Mouse (Mus musculus) heart, embryonic 14.5 days (tissue): ENCODE measurements at regions not wholly inside any gene's neighbourhood (a gene's known extent, or its start where the extent isn't known, plus 50 kb on each side); places are given as distances from the start of the nearest gene placed in this dataset.

ENCODE experiments used
- ATAC-seq: fragments of 200-750 bp; cut with Nextera tagmentation; 2 replicates; pipeline ENCODE4 v1.8.0; 2017; ENCODE audit warnings: low read depth, moderate TSS enrichment; ENCODE audit not compliant: insufficient number of reproducible peaks, insufficient read depth, low FRiP score
- H3K27ac ChIP-seq, 2 experiments: fragments of 200-500 bp in 1 of 2; fragments of 300-500 bp in 1 of 2; sonication (generic) in 1 of 2; replicated peaks in 1 of 2; 2 replicates each; pipeline ENCODE4 v1.5.1; 2012 to 2014; ENCODE audit warnings: low read depth in 2 of 2, low read length in 2 of 2, control low read depth in 1 of 2, mild to moderate bottlenecking in 1 of 2, mixed read lengths in 1 of 2; ENCODE audit not compliant: control insufficient read depth in 1 of 2, insufficient read depth in 1 of 2
- H3K27me3 ChIP-seq: fragments of 300-500 bp; sonication (generic); 2 replicates; pipeline ENCODE4 v1.6.1; 2014; ENCODE audit warnings: mild to moderate bottlenecking, low read length, control low read depth; ENCODE audit not compliant: control insufficient read depth, insufficient read depth
- H3K36me3 ChIP-seq: fragments of 300-500 bp; sonication (generic); 2 replicates; pipeline ENCODE4 v1.6.1; 2014; ENCODE audit warnings: mild to moderate bottlenecking, control low read depth, low read length, mixed read lengths; ENCODE audit not compliant: control insufficient read depth, insufficient read depth
- H3K4me1 ChIP-seq, 2 experiments: fragments of 200-500 bp in 1 of 2; fragments of 300-500 bp in 1 of 2; sonication (generic) in 1 of 2; 2 replicates each; pipeline ENCODE4 v1.6.1; 2012 to 2014; ENCODE audit warnings: low read length in 2 of 2, control low read depth in 1 of 2, mixed read lengths in 1 of 2; ENCODE audit not compliant: control insufficient read depth in 2 of 2, insufficient read depth in 2 of 2
- H3K4me2 ChIP-seq: fragments of 300-500 bp; sonication (generic); 2 replicates; pipeline ENCODE4 v1.6.1; 2014; ENCODE audit warnings: mild to moderate bottlenecking, low read length
- H3K4me3 ChIP-seq, 2 experiments: fragments of 200-500 bp in 1 of 2; fragments of 300-500 bp in 1 of 2; sonication (generic) in 1 of 2; 2 replicates each; pipeline ENCODE4 v1.5.1; 2012 to 2014; ENCODE audit warnings: low read length in 2 of 2, mild to moderate bottlenecking in 2 of 2, control low read depth in 1 of 2, low read depth in 1 of 2, moderate library complexity in 1 of 2; ENCODE audit not compliant: control insufficient read depth in 1 of 2, insufficient read depth in 1 of 2
- H3K9ac ChIP-seq: fragments of 300-500 bp; sonication (generic); 2 replicates; pipeline ENCODE4 v1.6.1; 2014; ENCODE audit warnings: mild to moderate bottlenecking, low read length
- H3K9me3 ChIP-seq: fragments of 300-500 bp; sonication (generic); 2 replicates; pipeline ENCODE4 v1.6.1; 2016; ENCODE audit warnings: low read length, control low read depth; ENCODE audit not compliant: control insufficient read depth
- WGBS: fragments of 180-500 bp; shearing (Covaris S2); extraction: QIAGEN DNeasy Blood & Tissue Kit; methylation state at CpG from one replicate; pipeline ENCODE4 v1.1.7; 2014; 5-methylcytosine and 5-hydroxymethylcytosine counted together

DNA sequence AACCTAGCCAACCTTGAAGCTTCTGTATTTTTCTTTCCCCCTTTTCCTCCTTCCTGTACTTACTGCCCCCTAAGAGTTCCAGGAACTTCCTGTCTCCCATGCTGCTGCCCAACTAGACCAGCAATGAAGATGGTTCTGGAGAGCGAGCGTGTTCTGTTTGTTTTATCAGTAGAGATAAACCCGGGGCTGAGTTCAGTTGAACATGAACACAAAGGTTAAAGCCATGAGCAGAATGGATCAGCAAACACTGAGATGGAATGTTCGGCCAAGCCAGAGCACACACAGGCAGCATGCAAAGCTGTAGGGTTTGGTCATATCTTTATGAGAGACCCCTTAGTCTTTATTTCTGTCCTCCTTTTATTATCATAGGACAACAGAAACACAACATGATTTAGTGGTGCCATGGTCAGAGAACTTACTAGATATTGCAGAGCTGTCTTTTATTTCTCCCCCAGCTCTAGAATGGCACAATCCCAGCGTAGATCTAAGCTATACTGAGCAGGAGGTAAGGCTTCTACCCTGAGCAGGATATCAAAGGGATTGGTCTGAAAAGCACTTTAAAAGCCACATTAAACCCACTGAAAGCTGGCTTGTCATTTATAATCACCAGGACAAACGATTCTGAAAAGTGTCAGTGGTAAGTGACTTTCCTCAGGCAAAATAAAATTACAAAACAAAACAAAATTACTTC lies 105.9 kb upstream of the Peli1 start:
- Histone ChIP-seq H3K4me1 (peaks cover 5 to 14% of the 10 kb centered on the region in 2 experiments; a peak in 3 of 4 replicates), H3K9me3 (no peaks in the 10 kb centered on the region), H3K4me2 (peak overlapping the region; percentile 31; the same call in 1 of the 2 replicates), H3K27me3 (no peaks in the 10 kb centered on the region), H3K9ac (no peak overlapping the region), H3K27ac (no peak overlapping the region), H3K36me3 (no peaks in the 10 kb centered on the region), H3K4me3 (no peak overlapping the region)
- no peak for ATAC-seq
- WGBS, result 24% methylated on average over 6 of the region's 6 CpGs

GRCm38 (mm10) chr11:20985771-20986170 lies 105.3 kb upstream of the Peli1 start:
- no peaks in the 10 kb centered on the region for H3K9me3 ChIP-seq

DNA sequence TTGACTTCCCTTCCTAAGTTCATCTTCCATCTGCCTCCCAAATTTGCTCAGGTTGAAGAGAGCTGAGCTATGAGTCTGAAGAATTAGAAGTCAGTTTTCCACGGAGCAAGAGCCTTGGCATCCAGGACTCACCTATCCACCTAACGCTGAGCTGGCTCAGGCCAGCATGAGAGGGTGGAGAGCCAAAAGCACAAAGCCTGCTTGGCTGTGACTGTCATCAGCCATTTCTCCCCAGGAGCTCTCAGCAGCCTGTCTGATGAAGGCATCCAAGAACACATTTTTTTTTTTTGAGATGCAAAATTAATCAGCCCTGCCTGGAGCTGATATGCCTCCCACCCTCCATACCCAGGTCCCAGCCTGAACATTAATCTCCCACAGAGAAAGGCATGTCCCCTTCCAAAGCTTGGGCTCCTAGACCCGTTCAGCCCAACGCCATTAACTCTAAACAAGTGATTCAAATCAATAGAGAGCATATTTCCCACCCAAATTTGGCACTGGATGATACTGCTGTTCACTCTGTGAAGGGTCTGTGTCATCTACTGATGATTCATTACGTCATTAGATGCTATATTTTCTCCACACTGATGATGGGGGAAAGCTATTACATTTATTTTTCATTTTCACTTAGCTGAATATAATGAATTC lies 103.8 kb upstream of the Peli1 start:
- ATAC-seq, result no peak
- 76% methylated on average over 5 of the region's 5 CpGs for WGBS
- no peak overlapping the region for H3K27ac ChIP-seq
- H3K4me1 ChIP-seq, result peaks cover 5 to 14% of the 10 kb centered on the region in 2 experiments; a peak in 3 of 4 replicates
- no peak overlapping the region for H3K9ac ChIP-seq
- H3K27me3 ChIP-seq, result no peaks in the 10 kb centered on the region
- H3K4me3 ChIP-seq, result no peak overlapping the region
- H3K9me3 ChIP-seq, result no peaks in the 10 kb centered on the region
- H3K36me3 ChIP-seq, result no peaks in the 10 kb centered on the region
- no peak overlapping the region for H3K4me2 ChIP-seq

More at GRCm38 (mm10) chr11:20985771-20986170, 105.3 kb upstream of the Peli1 start:
- H3K27me3 ChIP-seq, result no peaks in the 10 kb centered on the region
- ATAC-seq, result no peak
- peaks cover 5 to 14% of the 10 kb centered on the region in 2 experiments; a peak in 3 of 4 replicates for H3K4me1 ChIP-seq
- no peak overlapping the region for H3K4me3 ChIP-seq
- H3K36me3 ChIP-seq, result no peaks in the 10 kb centered on the region
- no peak overlapping the region for H3K4me2 ChIP-seq
- H3K9ac ChIP-seq, result no peak overlapping the region
- WGBS, result 43% methylated on average over 4 of the region's 4 CpGs
- H3K27ac ChIP-seq, result no peak overlapping the region

GRCm38 (mm10) chr11:20987841-20988251 lies 103.2 kb upstream of the Peli1 start:
- WGBS, result 84% methylated on average over 11 of the region's 11 CpGs
- Histone ChIP-seq H3K27me3 (no peaks in the 10 kb centered on the region), H3K27ac (no peak overlapping the region), H3K9me3 (no peaks in the 10 kb centered on the region), H3K9ac (no peak overlapping the region), H3K4me3 (no peak overlapping the region), H3K4me2 (no peak overlapping the region), H3K36me3 (no peaks in the 10 kb centered on the region), H3K4me1 (peaks cover 5 to 11% of the 10 kb centered on the region in 2 experiments; a peak in 3 of 4 replicates)
- no peak for ATAC-seq

- Histone ChIP-seq H3K9me3 (no peaks in the 10 kb centered on the region), H3K4me1 (peaks cover 3 to 11% of the 10 kb centered on the region in 2 experiments; a peak in 3 of 4 replicates), H3K36me3 (no peaks in the 10 kb centered on the region), H3K4me3 (no peak overlapping the region), H3K27ac (no peak overlapping the region), H3K9ac (no peak overlapping the region), H3K27me3 (no peaks in the 10 kb centered on the region), H3K4me2 (no peak overlapping the region)
- 58% methylated on average over 3 of the region's 3 CpGs for WGBS
- ATAC-seq, result no peak
These were observed 102.2 kb upstream of the Peli1 start for GRCm38 (mm10) chr11:20988871-20989270.

- H3K36me3 ChIP-seq, result no peaks in the 10 kb centered on the region
- 95% methylated on average over 4 of the region's 4 CpGs for WGBS
- H3K9ac ChIP-seq, result no peak overlapping the region
- H3K4me1 ChIP-seq, result no peaks in the 10 kb centered on the region
- H3K27me3 ChIP-seq, result no peaks in the 10 kb centered on the region
- no peak overlapping the region for H3K4me2 ChIP-seq
- no peaks in the 10 kb centered on the region for H3K9me3 ChIP-seq
- ATAC-seq, result no peak
- H3K4me3 ChIP-seq, result no peak overlapping the region
- H3K27ac ChIP-seq, result no peak overlapping the region
These were observed 97.5 kb upstream of the Peli1 start for GRCm38 (mm10) chr11:20993580-20993979.

GRCm38 (mm10) chr11:21001400-21001799 lies 89.7 kb upstream of the Peli1 start:
- Histone ChIP-seq H3K9ac (no peak overlapping the region), H3K4me2 (no peak overlapping the region), H3K9me3 (no peaks in the 10 kb centered on the region), H3K27me3 (no peaks in the 10 kb centered on the region), H3K27ac (no peak overlapping the region), H3K36me3 (no peaks in the 10 kb centered on the region), H3K4me3 (no peak overlapping the region), H3K4me1 (no peaks in the 10 kb centered on the region)
- 57% methylated on average over 3 of the region's 3 CpGs for whole genome bisulfite sequencing
- no peak for ATAC-seq
